ENCODE assay signal across 8 mouse cellular contexts in the genomic region with DNA sequence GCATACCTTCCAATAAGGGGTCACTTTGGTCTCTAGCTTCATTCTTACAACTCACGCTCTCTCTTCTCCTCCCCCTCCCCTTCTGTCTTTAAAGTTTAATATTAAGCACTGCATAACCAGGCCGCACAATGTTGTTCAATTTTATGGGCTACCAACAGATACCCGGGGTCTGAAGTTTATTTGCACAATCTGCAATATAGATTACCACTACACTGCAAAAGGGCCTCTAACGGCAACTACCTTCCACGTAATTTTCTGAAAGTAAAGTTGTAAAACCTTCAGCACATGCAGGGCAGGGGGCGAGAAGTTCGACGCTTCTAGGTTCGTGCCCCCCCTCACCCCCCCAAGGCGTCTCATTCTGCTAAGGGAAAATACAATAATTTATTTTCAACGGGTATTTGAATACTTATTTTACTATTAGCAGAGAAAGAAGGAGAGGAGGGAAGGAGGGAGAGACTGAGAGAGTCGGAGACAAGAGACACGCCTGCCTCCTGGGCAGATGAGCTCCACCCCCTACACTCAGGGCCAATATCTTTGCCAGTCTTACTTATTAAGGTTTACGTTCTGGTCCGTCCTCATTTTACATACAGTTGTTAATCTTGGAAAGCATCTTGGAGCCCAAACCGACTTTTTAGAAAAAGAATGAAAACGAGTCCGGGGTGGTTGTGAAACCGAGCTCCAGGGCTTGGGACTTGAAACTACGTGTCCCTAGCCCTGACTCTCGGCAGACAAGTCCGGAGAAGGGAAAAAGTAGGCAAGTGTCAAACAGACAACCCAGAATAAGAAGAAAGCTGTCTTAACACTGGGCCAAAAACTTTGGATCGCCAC. TPM values are rescaled to one million over a fixed set of nuclear protein-coding genes. Genes with fewer than 3 reads are reported as not detected.
DNase-seq lines count a peak whose midpoint lies in the region; ATAC-seq lines count a peak whose summit lies in the region.

No protein-coding gene starts in this region.

- no peaks in the 10 kb centered on the region for H3K27me3 ChIP-seq in hindbrain, embryonic 15.5 days
- H3K27me3 ChIP-seq in liver, embryonic 12.5 days (replicated peaks) = no peaks in the 10 kb centered on the region
- no peaks in the 10 kb centered on the region for H3K27me3 ChIP-seq in neural tube, embryonic 12.5 days (replicated peaks)

- H3K4me2 ChIP-seq in hindbrain, embryonic 15.5 days = peak overlapping the region; percentile 88
- peak overlapping the region; percentile 86 for H3K4me2 ChIP-seq in liver, embryonic 12.5 days
- peak overlapping the region; percentile 85 for H3K4me2 ChIP-seq in neural tube, embryonic 12.5 days (replicated peaks)

- peak overlapping the region; percentile 82 for H3K4me3 ChIP-seq in hindbrain, embryonic 15.5 days
- H3K4me3 ChIP-seq in liver, embryonic 12.5 days = peak overlapping the region; percentile 98
- H3K4me3 ChIP-seq in neural tube, embryonic 12.5 days = peak overlapping the region; percentile 90

- peaks cover 31% of the 10 kb centered on the region for H3K4me1 ChIP-seq in hindbrain, embryonic 15.5 days (replicated peaks)
- peaks cover 38% of the 10 kb centered on the region for H3K4me1 ChIP-seq in liver, embryonic 12.5 days
- H3K4me1 ChIP-seq in neural tube, embryonic 12.5 days = peaks cover 16% of the 10 kb centered on the region

- ATAC-seq in CD4-positive, CD25-positive, alpha-beta regulatory T cell, adult 4 months = no peak
- peak; percentile 70 for ATAC-seq in erythroid progenitor cell, adult 5-6 weeks (replicated peaks; ENCODE audit: low FRiP score, poor library complexity, severe bottlenecking)
- ATAC-seq in hindbrain, embryonic 15.5 days (ENCODE audit: low FRiP score, low read depth) = no peak
- no peak for ATAC-seq in liver, embryonic 12.5 days
- no peak for ATAC-seq in neural tube, embryonic 12.5 days (ENCODE audit: low FRiP score, low read depth)

- no peaks in the 10 kb centered on the region for H3K9me3 ChIP-seq in hindbrain, embryonic 15.5 days
- no peaks in the 10 kb centered on the region for H3K9me3 ChIP-seq in liver, embryonic 12.5 days (replicated peaks)
- H3K9me3 ChIP-seq in neural tube, embryonic 12.5 days = no peaks in the 10 kb centered on the region

- DNase-seq in CD4-positive, CD25-positive, alpha-beta regulatory T cell, adult 2 months (ENCODE audit: low read depth, low spot score) = peak; percentile 56
- DNase-seq in ZHBTc4 (ENCODE audit: low read depth, low spot score) = peak; percentile 29
- DNase-seq in layer of hippocampus, adult 9-11 months = no peak

- WGBS in hindbrain, embryonic 15.5 days = 2% methylated on average over 23 of the region's 23 CpGs
- whole genome bisulfite sequencing in liver, embryonic 12.5 days (ENCODE audit: insufficient replicate concordance) = 5% methylated on average over 23 of the region's 23 CpGs
- 1% methylated on average over 23 of the region's 23 CpGs for WGBS in neural tube, embryonic 12.5 days

- H3K36me3 ChIP-seq in hindbrain, embryonic 15.5 days = no peaks in the 10 kb centered on the region
- H3K36me3 ChIP-seq in liver, embryonic 12.5 days = peaks cover 6% of the 10 kb centered on the region; the same call in 1 of the 2 replicates
- no peaks in the 10 kb centered on the region for H3K36me3 ChIP-seq in neural tube, embryonic 12.5 days

- H3K27ac ChIP-seq in hindbrain, embryonic 15.5 days (replicated peaks) = peak overlapping the region; percentile 87
- H3K27ac ChIP-seq in liver, embryonic 12.5 days = peak overlapping the region; percentile 89
- H3K27ac ChIP-seq in neural tube, embryonic 12.5 days = no peak overlapping the region

- peak overlapping the region; percentile 71 for H3K9ac ChIP-seq in hindbrain, embryonic 15.5 days
- H3K9ac ChIP-seq in liver, embryonic 12.5 days = peak overlapping the region; percentile 96
- peak overlapping the region; percentile 84 for H3K9ac ChIP-seq in neural tube, embryonic 12.5 days

RNA-seq across cellular contexts. Expression of gene Pgrmc2, which starts 1.2 kb away (rescaled TPM):
- polyA plus RNA-seq in CD4-positive, CD25-positive, alpha-beta regulatory T cell, adult 4 months (2017; shearing (Covaris generic)) = 1 to 10 TPM; 3.2 to 4.1 TPM
- total RNA-seq in erythroid progenitor cell, adult 5-6 weeks (2015; ENCODE audit: low replicate concordance) = 42.8 and 54.4 TPM in 2 replicates
- total RNA-seq in erythroid progenitor cell, adult 5-6 weeks (2017; ENCODE audit: low replicate concordance) = 32.1 and 42.9 TPM in 2 replicates
- polyA plus RNA-seq in hindbrain, embryonic 15.5 days (2015; fragmentation: Nextera tagmentation; extraction: Ambion mirVana) = 30.4 TPM in 2 replicates
- 34.1 and 34.9 TPM in 2 replicates for polyA plus RNA-seq in liver, embryonic 12.5 days (2016; fragmentation: Nextera tagmentation; extraction: Ambion mirVana)
- polyA plus RNA-seq in neural tube, embryonic 12.5 days (2016; fragmentation: Nextera tagmentation; extraction: Ambion mirVana) = 38.2 and 39.7 TPM in 2 replicates
